Mouse (Mus musculus) G1E (cell line): ENCODE results near the gene Kat14.

ENCODE experiments used
- CTCF ChIP-seq: IDR thresholded peaks from 2 replicates; pipeline ENCODE4 v1.5.1; 2012; ENCODE audit warnings: low read depth, low read length, inconsistent platforms, mixed read lengths
- GATA1 ChIP-seq: IDR thresholded peaks from 2 replicates; pipeline ENCODE4 v1.6.1; 2012; ENCODE audit warnings: borderline replicate concordance, low read length, inconsistent platforms, mixed read lengths
- TAL1 ChIP-seq: conservative IDR thresholded peaks from 2 replicates; pipeline ENCODE4 v1.6.1; 2012; ENCODE audit warnings: low read depth, low read length, inconsistent platforms, mixed read lengths

GRCm38 (mm10) chr2:144332486-144332885, 36.3 kb upstream of the Kat14 start:
- no peak for TF ChIP-seq CTCF
- no peak for TF ChIP-seq GATA1
- TF ChIP-seq TAL1 = no peak
